Mouse (Mus musculus): Measurements from ENCODE around the gene Kctd10.
A peak's percentile ranks its signal among the peaks of the same experiment; 100 is the strongest.

Kctd10 gene

DNA sequence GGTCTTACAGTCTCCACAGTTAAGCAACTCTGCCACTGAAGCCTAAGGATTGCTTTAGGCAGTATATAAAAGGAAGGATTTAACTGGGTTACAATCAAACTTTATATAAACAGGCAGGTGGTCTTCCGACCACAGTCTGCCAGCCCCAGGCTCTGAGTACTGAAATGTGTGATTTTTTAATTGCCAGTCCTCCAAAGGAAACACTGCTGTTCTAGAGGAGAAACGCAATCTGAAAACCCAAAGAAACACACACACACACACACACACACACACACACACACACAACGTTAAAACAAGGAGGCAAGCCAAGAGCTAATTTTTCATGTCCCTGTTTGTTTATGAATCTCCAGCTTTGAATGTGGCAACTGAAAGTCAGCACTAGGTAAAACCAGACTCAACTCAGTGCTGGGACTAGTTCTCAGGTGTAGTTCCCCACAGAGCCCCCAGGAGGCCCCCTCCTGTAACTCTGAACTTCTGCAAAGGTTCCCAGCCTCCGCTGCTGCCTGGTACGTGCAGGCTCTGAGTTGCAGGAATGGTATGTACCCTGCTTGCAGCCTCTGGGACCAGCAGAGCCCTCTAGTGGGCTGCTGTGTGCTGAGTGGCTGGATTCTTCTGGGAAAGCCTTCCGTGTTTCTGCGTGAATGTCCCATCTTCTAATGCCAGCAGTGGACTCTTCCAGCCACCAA is 23.9 kb downstream of the Kctd10 start:
- DNase-seq (ENCODE audit: extremely low read depth, insufficient read length, low spot score): peak; percentile 64

DNA sequence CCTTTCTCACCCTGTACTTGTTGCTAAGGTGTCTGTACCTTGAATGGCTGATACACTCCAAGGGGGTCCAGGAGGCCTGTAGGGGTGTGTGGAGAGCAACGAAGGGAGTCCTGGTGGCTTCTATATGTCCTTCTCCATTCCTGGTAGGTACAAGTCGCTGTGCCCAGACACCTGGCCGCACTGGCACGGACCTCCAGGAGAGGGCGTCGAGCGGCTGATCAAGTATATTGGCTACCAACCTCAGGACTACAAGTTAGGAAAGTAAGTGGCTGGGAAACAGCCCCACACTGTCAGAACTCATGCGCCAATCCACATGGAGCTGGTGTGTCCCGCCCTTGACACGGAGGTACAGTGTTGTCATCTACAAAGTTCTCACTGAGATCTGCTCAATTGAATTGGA is 28.8 kb downstream of the Kctd10 start:
- no peak for DNase-seq (ENCODE audit: extremely low read depth, insufficient read length, low spot score)

DNA sequence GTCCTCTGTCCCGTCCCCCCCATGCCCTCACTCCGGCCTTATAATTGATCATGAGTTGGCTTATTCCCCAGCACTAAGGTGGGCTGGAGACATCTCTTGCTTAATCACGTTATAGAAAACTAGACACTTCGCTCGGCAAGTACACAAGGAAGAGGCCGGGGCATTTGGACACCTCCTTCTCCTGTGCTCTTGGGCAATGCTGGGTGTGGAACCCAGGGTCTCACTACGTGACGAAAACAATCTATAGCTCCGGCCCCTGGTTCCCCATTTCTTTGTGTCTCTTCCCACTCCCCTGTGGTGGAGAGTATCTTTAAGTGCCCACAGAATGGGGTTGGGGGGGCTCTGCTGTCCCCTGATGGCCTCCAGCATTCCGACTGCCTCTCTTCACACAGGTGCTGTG is 33.3 kb downstream of the Kctd10 start:
- no peak for DNase-seq (ENCODE audit: extremely low read depth, insufficient read length, low spot score)

DNA sequence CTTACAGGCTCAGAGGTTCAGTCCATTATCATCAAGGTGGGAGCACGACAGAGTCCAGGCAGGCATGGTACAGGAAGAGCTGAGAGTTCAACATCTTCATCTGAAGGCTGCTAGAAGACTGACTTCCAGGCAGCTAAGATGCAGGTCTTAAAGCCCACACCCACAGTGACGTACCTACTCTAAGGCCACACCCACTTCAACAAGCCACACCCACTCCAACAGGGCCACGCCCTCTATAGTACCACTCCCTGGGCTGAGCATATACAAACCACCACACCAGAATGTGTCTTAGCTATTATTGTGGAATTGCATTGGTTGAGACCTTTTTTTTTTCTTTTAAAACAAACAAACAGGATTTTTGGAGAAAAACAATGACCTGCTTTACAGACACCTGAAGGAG is 34.8 kb downstream of the Kctd10 start:
- DNase-seq (ENCODE audit: extremely low read depth, insufficient read length, low spot score): no peak

DNA sequence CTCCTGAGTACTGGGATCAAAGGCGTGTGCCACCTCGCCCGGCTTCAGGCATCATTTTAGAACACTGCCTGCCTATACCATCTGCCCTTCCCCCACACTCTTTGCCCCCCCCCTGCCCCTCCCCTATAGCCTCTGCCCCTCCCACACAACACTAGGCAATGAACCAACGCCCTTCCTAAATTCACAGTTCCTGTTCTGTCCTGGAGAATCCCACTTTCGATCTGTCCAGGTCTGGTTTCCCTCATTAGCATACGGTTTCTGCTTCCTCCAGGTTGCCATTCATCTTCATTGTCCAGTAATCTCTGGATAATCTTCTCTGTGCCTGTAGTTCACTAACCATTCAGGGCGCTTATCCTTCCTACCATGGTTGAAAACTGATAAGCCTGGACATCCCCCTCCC is 36.7 kb downstream of the Kctd10 start:
- DNase-seq (ENCODE audit: extremely low read depth, insufficient read length, low spot score): no peak

DNA sequence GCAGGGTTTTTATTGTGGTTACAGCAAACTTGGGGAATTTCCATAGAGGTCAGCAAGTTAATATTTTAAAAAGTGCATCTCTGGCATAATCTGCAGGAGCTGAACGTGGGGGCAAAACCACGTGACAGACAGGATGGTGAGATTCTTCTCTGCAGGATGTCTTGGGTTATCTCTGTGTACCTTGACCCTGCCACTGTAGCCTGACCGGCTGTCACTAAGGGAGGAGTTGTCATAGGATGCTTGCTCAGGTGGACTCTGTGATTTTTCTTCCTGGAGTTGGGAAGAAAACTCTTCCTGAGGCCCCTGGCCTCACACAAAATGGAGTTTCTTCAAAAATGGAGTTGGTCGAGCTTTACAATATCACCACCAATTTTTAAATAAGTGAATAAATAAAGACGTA is 37.3 kb downstream of the Kctd10 start:
- DNase-seq (ENCODE audit: extremely low read depth, insufficient read length, low spot score): no peak

DNA sequence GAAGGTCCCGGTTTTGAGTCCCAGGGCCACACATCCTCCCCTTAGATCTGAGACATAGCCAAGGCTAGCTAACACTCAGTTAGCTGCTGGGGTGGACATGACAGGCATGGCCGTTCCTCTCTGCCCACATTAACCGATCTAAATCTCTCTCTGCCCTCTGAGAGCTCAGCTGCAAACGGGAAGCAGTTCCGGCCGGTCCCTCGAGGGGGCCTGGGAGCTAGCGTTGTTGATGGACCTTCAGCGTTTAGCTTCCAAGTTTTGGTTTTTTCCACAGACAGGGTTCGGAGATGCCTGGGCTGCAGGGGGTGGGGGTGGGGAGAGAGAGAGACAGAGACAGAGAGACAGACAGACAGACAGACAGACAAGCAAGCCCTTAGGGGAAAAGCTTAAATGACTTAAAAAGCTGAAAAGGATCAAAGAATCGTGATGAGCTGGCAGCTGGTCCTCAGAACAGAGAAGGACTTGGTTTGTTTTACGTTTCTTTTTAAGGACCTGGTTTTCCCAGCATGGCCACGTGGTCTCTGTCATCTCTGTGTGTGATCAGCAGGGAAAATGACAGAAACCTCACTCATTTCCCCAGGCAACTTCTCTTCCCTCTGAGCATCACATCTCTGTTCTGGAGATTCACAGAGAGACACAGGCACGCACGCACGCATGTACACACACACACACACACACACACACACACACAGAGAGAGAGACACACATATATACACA is 56.4 kb downstream of the Kctd10 start:
- DNase-seq (ENCODE audit: extremely low read depth, insufficient read length, low spot score): peak; percentile 20

DNA sequence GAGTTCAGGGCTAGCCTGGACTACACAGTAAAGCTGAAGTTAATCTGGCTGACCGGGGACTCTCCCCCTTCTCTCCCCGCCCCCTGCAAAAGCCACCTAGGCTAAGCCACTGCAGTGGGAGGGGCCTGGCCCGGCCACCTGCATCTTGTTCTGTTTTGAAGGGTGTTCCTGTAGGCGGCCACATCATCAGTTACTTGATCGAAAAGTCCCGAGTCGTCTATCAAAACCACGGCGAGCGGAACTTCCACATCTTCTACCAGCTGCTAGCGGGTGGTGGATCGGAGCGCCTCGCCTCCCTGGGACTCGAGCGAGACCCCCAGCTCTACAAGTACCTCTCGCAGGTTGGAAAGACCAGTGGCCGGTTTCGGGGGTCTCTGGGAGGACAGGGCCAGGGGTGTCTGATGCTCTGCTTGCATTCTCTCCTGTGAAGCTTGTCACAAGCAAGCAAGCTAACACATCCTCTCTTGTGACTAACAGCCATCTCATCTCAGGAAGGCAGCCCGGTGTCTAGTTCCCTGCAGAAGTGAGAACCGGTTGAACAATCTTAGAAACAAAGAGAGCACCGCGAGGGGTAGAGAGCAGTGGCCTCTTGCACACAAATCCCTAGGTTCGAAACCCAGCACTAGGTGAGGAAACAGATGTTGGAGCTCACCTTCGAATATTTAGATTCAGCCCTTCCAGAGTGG is 57.1 kb downstream of the Kctd10 start:
- DNase-seq (ENCODE audit: extremely low read depth, insufficient read length, low spot score): no peak

All from 3134 (cell line).